Mouse (Mus musculus) right cerebral cortex, postnatal 25 days (tissue): ENCODE results near the gene Eno3.

Experiments
- DNase-seq: peaks from one replicate; pipeline ENCODE4 v3.0.0; 2022

Gene Eno3

GRCm38 (mm10) chr11:70645461-70646258 lies 11.3 kb upstream of the Eno3 start:
- no peak for DNase-seq

DNA sequence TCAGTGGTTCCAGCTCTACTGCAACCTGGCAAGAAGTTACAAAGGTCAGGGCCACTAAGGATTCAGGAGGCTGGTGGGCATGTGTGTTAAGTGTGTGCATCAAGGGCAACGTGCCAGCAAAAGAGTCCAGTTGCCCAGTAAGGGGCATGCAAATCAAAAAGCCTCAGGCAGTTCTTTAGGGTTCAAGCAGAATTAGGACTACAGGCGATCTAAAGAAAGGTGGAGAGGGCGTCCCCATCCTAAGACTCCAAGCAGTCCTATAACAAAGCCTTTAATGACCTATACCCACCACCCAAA lies 10.8 kb upstream of the Eno3 start:
- no peak for DNase-seq

DNA sequence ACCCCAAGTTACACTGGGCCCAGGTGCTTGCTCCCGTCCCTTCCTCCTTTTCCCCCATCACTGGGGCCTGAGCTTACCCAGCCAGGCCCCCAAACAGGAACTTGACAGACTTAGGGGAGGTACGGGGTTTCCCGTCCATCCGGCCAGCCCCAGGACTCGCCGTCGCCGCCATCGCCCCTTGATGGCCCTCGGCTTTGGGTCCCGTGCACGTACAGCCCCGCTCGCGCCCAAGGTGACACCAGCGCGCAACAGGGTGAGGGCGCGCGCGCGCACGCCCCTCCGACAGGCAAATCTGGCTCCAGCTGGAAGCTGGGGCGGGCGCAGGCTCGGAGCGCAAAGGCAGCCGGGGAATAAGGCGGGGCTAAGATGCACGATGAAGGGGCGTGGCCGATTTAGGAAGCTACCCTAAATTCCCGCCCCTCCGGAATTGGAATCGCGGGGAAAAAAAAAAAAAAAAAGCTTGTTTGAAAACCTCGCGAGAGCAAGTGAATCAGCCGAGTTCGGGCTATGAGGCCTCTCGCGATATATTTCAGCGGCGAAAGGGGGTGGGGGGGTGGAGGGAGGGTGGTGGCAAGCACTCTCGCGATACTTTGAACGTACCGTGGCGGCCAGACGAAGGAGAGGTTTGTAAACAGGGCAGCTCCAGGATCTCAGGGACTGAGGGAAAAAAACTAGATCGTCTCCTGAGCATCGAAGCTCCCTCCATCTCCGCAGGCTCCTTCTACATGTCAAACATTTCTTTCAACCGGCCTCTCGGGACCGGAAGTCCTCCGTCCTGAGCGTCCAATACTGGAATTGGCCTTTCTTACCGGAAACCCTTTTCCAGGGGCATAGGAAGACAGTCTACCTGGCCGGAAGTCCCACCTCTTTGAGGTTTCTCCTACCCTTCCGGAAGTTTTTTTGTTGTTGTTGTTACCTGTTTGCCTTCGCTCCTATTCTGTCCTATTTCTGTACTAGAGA lies 10.0 kb upstream of the Eno3 start, which contains the start of the genes Rnf167 and Slc25a11:
Rnf167 (plus strand) TSS at position 545 of the 960 bp plus-strand sequence.
Slc25a11 (minus strand) TSS at position 789 of the 960 bp plus-strand sequence.
- peak; percentile 96 for DNase-seq

DNA sequence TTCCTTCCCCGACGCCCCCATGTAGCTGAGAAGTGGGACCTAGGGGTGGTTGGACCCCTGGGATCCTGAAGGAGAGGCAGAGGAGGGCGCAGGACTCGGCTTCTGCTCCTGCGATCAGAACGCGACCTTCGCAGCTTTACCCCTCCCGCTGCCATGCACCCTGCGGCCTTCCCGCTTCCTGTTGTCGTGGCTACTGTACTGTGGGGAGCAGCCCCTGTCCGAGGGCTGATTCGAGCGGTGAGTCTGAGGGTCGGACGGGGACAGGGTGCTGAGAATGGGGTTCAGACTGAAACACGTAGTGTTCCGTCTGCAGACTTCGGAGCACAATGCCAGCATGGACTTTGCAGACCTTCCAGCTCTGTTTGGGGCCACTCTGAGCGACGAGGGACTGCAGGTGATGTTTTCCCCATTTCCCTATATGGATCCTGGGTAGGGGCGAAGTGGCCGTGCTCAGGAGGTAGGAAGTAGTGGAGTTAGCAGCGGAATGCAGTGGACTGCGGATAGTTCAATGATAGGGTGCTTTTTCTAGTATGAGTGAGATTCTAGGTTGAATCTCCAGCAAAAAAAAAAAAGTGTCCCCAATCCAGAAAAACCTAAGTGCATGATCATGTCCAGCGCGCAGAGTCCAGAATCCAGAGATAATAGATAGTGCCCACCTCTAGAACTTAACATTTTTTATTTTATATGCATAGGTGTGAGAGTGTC lies 9.1 kb upstream of the Eno3 start:
- peak; percentile 26 for DNase-seq

GRCm38 (mm10) chr11:70648512-70648911 lies 8.5 kb upstream of the Eno3 start:
- DNase-seq: no peak

GRCm38 (mm10) chr11:70649185-70649734 lies 7.7 kb upstream of the Eno3 start:
- DNase-seq: no peak

DNA sequence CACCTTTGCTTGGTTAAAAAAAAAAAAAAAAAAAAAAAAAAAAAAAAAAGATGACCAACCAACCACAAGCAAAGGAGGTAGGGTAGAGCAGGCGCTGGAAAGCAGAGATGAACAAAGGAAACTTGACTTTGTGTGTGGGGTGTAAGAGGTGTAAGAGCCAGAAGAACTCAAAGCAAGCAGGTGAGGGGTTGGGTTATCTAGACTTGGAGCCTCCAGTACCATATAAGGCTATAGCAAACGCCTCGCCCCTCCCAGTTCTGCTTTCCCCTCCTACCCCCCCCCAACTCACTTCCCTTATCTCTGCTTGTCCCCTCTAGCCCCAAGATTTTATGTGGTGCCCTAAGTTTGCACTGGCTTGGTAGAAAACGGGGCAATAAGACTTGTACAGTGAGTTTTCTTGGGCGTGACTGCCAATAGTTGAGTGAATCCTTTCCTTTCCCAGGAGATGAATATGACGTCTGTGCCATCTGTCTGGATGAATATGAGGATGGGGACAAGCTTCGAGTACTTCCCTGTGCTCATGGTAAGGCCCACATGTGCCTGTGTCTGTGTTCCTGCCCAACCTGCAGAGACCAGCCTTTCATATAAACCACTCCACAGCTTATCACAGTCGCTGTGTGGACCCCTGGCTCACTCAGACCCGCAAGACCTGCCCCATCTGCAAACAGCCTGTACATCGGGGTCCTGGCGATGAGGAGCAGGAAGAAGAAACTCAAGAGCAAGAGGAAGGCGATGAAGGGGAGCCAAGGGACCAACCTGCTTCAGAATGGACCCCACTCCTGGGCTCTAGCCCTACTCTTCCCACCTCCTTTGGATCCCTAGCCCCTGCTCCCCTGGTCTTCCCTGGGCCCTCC lies 6.5 kb upstream of the Eno3 start:
- DNase-seq: no peak

DNA sequence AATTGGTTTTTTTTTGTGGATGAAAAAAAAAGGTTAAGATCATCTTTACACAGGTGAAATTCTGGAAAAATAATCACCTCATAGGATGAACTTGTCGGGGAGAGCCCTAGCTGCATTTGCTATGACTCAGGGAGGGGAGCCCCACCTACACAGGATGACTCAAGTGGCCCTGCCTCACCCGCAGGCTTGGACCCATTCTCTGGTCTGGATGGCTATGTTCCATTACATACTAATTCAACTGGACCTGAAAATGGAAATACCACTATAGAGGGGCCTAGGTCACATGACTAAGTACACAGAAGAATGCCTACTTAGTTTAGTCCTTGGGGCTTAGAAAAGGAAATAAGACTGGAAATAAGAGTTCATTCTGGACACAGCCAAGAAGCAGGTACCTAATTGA lies 5.6 kb upstream of the Eno3 start:
- no peak for DNase-seq

- no peak for DNase-seq
Measured at GRCm38 (mm10) chr11:70652029-70652883, 4.7 kb upstream of the Eno3 start.

DNA sequence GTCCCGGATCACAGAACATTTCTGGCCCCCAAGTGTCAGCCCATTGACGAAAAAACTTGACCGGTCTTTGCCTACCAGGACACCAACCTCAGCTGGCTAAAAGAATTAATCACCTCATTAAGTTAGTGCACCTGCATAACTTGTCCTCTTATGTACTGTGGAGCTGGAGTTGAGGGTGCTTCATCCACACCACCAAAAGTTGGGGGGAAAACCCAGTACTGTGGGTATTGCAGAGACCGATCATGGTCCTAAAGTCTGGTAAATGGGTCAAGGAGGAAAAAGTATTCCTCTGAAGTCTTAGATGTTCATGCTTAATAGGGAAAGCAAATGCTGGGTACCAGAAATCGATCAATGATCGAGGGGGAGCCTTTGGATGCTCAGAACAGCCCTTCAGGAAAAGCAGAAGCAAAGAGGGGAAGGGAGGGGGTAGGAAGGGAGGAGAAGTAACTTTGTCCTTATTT lies 4.1 kb upstream of the Eno3 start:
- no peak for DNase-seq

DNA sequence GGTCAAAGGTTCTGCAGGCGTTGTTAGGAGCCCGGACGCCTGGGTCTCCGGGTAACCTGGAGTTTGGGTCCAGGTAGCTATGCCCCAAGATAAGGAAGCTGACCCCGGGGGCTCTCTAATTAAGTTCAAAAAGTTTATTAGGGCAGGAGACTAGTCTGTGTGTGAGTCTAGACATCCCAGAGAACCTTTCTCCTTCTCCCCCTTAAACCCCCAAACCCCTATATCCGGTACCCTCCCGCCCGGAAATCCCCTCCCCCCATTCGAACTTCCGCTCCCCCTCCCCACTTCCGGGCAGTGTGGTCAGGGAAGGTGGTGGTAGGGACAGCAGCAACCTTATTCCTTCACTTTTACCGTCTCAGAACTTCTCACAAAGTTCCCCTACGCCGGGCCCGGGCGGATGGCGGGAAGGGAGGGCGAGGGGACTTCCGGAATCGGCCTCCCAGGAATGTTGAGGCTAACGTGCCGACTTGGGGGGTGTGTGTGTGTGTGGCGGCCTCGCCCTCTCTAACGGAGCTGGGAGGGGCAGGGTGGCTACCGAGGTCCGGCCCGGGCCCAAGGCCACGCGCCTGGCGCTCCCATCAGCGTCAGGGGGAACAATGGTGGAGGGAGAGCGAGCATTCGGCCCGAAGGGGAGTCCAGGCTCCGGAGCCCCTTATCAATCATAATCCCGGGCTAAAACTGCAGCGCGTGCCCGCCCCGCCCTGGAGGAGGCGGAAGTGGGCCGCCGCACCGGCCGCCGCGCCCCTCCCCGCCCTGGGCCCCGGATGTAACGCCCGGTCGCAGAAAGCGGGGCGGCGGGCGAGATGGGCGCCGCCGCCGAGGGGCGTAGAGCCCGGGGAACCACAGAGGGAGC lies 3.4 kb upstream of the Eno3 start:
- peak; percentile 70 for DNase-seq

DNA sequence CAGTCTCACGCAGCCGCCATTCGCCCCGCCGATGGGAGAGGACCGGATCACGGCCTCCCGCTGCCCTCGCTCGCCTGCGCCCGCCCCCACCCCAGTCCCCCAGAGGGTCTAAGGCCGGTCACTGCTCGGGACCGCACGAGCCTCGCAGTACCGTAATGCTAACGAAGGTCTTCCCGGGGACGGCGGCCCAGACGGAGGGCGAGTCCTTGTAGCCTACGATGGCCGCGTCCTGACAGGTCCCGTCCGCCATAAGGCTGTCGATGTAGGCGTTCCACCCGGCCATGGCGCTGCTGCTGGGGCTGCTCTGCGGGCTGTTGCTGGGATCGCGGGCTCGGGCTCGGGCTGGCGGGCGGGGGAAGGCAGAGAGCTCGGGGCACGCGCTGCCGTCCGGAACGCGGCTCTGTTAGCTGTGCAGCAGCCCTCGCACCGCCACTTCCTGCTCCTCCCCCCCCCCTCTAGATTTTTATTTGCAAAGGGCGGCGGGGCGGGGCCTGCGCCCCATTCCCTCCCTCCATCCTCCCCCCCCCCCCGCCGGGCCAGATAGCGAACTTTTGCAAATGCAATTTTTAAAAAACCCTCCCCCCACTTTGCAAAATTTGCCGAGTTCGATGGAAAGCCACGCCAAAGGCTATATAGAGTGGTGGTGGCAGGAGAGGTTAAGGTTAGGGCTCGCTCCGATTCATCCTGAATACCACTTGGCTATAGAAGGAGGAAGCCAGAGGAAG lies 2.6 kb upstream of the Eno3 start, which contains the start of gene Pfn1:
Pfn1 (minus strand) TSS at position 447 of the 725 bp plus-strand sequence.
- peak; percentile 72 for DNase-seq

DNA sequence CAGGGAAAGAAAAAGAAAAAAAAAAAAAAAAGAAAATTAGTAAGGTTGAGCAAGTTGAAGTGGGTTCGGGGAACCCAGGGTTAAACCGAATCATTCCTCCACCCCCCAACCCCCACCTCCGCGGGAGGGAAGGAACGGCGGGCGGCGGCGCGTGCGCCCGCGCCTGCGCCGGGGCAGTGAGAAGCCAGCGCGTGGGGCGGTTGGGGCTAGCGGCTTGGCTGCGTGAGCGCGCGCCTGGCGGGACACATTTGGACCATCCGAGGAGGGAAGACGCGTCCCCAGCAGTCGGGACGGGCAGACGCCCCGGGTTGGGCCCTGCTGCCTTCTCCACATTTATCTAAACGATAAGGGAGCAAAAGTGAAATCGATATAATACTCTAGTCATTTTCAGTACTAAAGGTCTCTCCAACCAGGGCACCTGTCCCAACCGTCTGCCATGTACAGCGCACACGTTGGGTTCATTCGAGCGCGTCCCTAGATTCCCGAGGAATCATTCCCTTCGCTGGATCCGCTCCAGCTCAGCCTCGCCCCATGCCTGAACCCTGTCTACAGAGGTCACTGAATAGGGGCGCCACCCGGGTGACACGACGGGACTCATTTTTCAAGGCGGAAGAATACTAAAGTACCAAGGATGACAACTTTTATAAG lies 2.0 kb upstream of the Eno3 start:
- peak; percentile 73 for DNase-seq

GRCm38 (mm10) chr11:70655571-70656455 lies 1.2 kb upstream of the Eno3 start:
- DNase-seq: no peak

- DNase-seq: no peak
Measured at GRCm38 (mm10) chr11:70656456-70656927, 510 bp upstream of the Eno3 start.

GRCm38 (mm10) chr11:70657573-70657972 lies 571 bp downstream of the Eno3 start:
- no peak for DNase-seq

DNA sequence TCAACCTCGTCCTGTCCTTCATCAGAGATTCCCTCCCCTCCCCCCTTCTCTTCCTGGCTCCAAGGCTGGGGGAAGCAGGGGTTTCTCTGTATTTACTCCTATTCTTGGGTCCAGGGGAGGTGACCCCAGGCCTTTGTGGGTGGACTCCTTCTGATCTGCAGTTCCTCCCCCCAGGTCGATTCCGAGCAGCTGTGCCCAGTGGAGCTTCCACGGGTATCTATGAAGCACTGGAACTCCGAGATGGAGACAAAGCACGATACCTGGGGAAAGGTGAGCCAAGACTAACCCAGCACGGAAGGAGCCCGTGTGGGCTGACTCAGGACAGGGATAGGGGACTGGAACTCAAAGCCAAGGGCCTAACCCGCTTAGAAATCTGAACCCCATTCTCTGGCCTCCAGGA lies 989 bp downstream of the Eno3 start:
- DNase-seq: no peak
